Comparison of ENCODE assay signal across 13 mouse cellular contexts in the genomic region with DNA sequence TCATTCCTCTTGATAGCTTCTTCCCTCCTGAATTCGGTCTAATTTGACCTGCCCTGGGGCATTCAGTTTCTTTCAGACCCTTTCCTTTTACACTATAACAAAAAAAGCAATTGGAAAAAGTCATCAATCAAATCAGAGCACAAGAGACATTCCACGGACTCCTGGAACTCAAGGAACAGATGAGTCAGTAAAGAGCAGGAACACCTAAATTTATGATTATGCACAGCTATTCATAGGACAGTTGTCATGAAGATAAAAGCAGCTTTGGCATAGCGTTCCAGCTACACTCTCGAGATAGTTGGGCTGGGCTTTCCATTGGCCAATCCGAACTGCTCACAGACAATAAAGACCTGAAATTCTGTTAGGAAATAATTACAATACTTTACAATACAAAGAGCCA.
"Had no signal": no experiment of that assay in that cellular context is flagged by ENCODE, and none has a peak within 500 bp of the region (broad histone marks: within the 10 kb centered on the region; RNA-seq: fewer than 3 reads in every experiment).

No protein-coding gene starts in this region.

- H3K27ac ChIP-seq: left cerebral cortex, adult 2 months; limb, embryonic 10.5 days; liver, embryonic 15.5 days; midbrain, embryonic 15.5 days; neural tube, embryonic 12.5 days; stomach, postnatal 0 days had no signal

- H3K4me3 ChIP-seq: left cerebral cortex, adult 2 months; limb, embryonic 10.5 days; liver, embryonic 15.5 days; midbrain, embryonic 15.5 days; neural tube, embryonic 12.5 days had no signal

- H3K36me3 ChIP-seq: limb, embryonic 10.5 days; liver, embryonic 15.5 days; midbrain, embryonic 15.5 days; neural tube, embryonic 12.5 days had no signal

- H3K27me3 ChIP-seq: liver, embryonic 15.5 days; midbrain, embryonic 15.5 days; neural tube, embryonic 12.5 days had no signal

- ATAC-seq: midbrain, embryonic 15.5 days had no signal

- DNase-seq: kidney, adult 8-10 months; kidney, postnatal 25 days; lung, embryonic 14.5 days; lung, postnatal 10 days; lung, postnatal 4 days; thymus, adult 18-20 months; thymus, postnatal 25 days had no signal

- H3K4me1 ChIP-seq: liver, embryonic 15.5 days; midbrain, embryonic 15.5 days; neural tube, embryonic 12.5 days had no signal
